Mouse (Mus musculus) cortical plate, adult 2 months (tissue): ENCODE data around the gene Mfsd14b. TPM values are rescaled to one million over a fixed set of nuclear protein-coding genes. Genes with fewer than 3 reads are reported as not detected.

Source experiments
- H3K27ac ChIP-seq: fragments of 200-500 bp; 2 replicates; pipeline ENCODE4 v1.5.1; 2012; ENCODE audit warnings: low read length, control low read depth, inconsistent platforms; ENCODE audit not compliant: insufficient read depth
- H3K4me1 ChIP-seq: fragments of 200-500 bp; 2 replicates; pipeline ENCODE4 v1.6.1; 2011; ENCODE audit warnings: low read length; ENCODE audit not compliant: control insufficient read depth, insufficient read depth
- H3K4me3 ChIP-seq: fragments of 200-500 bp; 2 replicates; pipeline ENCODE4 v1.5.1; 2011; ENCODE audit warnings: mild to moderate bottlenecking, low read length, control low read depth; ENCODE audit not compliant: insufficient read depth
- CTCF ChIP-seq: fragments of 200-500 bp; IDR thresholded peaks from 2 replicates; pipeline ENCODE4 v1.5.1; 2011; ENCODE audit warnings: mild to moderate bottlenecking, control low read depth, low read length; ENCODE audit not compliant: insufficient read depth; ENCODE audit errors: extremely low read depth
- POLR2A ChIP-seq: fragments of 200-500 bp; IDR thresholded peaks from 2 replicates; pipeline ENCODE4 v1.6.1; 2011; ENCODE audit warnings: mild to moderate bottlenecking, low read length, control low read depth; ENCODE audit not compliant: insufficient read depth; ENCODE audit errors: extremely low read depth
- polyA plus RNA-seq: library from polyadenylated mRNA; depleted of rRNA; stranded (reverse); fragments of >200 nt; gene quantifications from 2 replicates; pipeline ENCODE4 v1.2.3, GENCODE M21; 2012; rRNA removed

Gene Mfsd14b
- 26.8 and 27.2 TPM in 2 replicates for polyA plus RNA-seq

- Histone ChIP-seq H3K4me3 (peak within 1 kb of the TSS; percentile 86), H3K4me1 (no peaks in the 10 kb centered on the region), H3K27ac (0 out of 2 replicates have a peak within 1 kb of the TSS, but pooled peaks have one; percentile 60)
- TF ChIP-seq CTCF = no peak
- peak; percentile 80 for TF ChIP-seq POLR2A
Observed at GRCm38 (mm10) chr13:65112459-65113110, at the start of gene Mfsd14b. Gene Mfsd14b, minus strand, starts transcription at chr13:65112975.

GRCm38 (mm10) chr13:65149940-65150339 is 37.2 kb upstream of the Mfsd14b start, which contains the start of gene Olfr466:
Gene Olfr466, plus strand, starts transcription at chr13:65150240.
- no peak within 1 kb of the TSS for H3K4me3 ChIP-seq
- no peak within 1 kb of the TSS for H3K27ac ChIP-seq
- no peaks in the 10 kb centered on the region for H3K4me1 ChIP-seq
- no peak for TF ChIP-seq CTCF
- TF ChIP-seq POLR2A = no peak

- no peak within 1 kb of the TSS for H3K27ac ChIP-seq
- TF ChIP-seq CTCF (no peak), POLR2A (no peak)
- no peak within 1 kb of the TSS for H3K4me3 ChIP-seq
- H3K4me1 ChIP-seq = no peaks in the 10 kb centered on the region
Observed at GRCm38 (mm10) chr13:65137789-65138188, 25.0 kb upstream of the Mfsd14b start, which contains the start of gene Olfr465-ps1. Gene Olfr465-ps1, plus strand, starts transcription at chr13:65138089.

GRCm38 (mm10) chr13:65127063-65127847 is 14.5 kb upstream of the Mfsd14b start:
- TF ChIP-seq POLR2A (no peak), CTCF (0 out of 2 replicates have a peak, but pooled peaks have one; percentile 6)
- Histone ChIP-seq H3K27ac (no peak overlapping the region), H3K4me1 (no peaks in the 10 kb centered on the region), H3K4me3 (no peak overlapping the region)

- TF ChIP-seq POLR2A (no peak), CTCF (no peak)
- Histone ChIP-seq H3K27ac (no peak overlapping the region), H3K4me1 (no peaks in the 10 kb centered on the region), H3K4me3 (no peak overlapping the region)
Observed at GRCm38 (mm10) chr13:65122111-65122510, 9.3 kb upstream of the Mfsd14b start.

- Histone ChIP-seq H3K27ac (no peak overlapping the region), H3K4me3 (no peak overlapping the region)
- TF ChIP-seq POLR2A = no peak
- TF ChIP-seq CTCF = no peak
Observed at GRCm38 (mm10) chr13:65120984-65121383, 8.2 kb upstream of the Mfsd14b start.

GRCm38 (mm10) chr13:65113239-65113638 is 464 bp upstream of the Mfsd14b start:
- H3K27ac ChIP-seq = no peak overlapping the region
- no peaks in the 10 kb centered on the region for H3K4me1 ChIP-seq
- TF ChIP-seq POLR2A = no peak
- TF ChIP-seq CTCF = no peak
- H3K4me3 ChIP-seq = peak overlapping the region; percentile 86

More at GRCm38 (mm10) chr13:65120984-65121383, 8.2 kb upstream of the Mfsd14b start:
- H3K4me1 ChIP-seq = no peaks in the 10 kb centered on the region

GRCm38 (mm10) chr13:65111961-65112360 is 814 bp downstream of the Mfsd14b start:
- 0 out of 2 replicates have a peak overlapping the region, but pooled peaks have one; percentile 60 for H3K27ac ChIP-seq
- TF ChIP-seq POLR2A (no peak), CTCF (no peak)
- no peaks in the 10 kb centered on the region for H3K4me1 ChIP-seq
- peak overlapping the region; percentile 86 for H3K4me3 ChIP-seq

- Histone ChIP-seq H3K4me3 (no peak overlapping the region), H3K27ac (no peak overlapping the region), H3K4me1 (no peaks in the 10 kb centered on the region)
- TF ChIP-seq CTCF = no peak
- TF ChIP-seq POLR2A = no peak
Observed at GRCm38 (mm10) chr13:65101232-65101631, 11.5 kb downstream of the Mfsd14b start.
